Mouse (Mus musculus): ENCODE measurements around the gene Dcaf4.

- TF ChIP-seq CHD2 (IDR thresholded peaks at IDR 0.05; ENCODE audit: low read depth, low read length) = no peak
- TF ChIP-seq ZNF384 (IDR thresholded peaks at IDR 0.05; ENCODE audit: low read depth, low read length) = no peak
- no peak for TF ChIP-seq ZC3H11A (IDR thresholded peaks at IDR 0.05; ENCODE audit: borderline replicate concordance, low read depth, low read length)
- TF ChIP-seq HCFC1 (IDR thresholded peaks at IDR 0.05; ENCODE audit: borderline replicate concordance, insufficient read depth, low read length) = no peak
Measured at GRCm38 (mm10) chr12:83569866-83570265, 49.6 kb downstream of the Dcaf4 start.
